Mouse (Mus musculus): ENCODE measurements at regions not wholly inside any gene's neighbourhood (a gene's known extent, or its start where the extent isn't known, plus 50 kb on each side); places are given as distances from the start of the nearest gene placed in this dataset.

- DNase-seq: no peak
These were observed 132.2 kb upstream of the Runx1 start for GRCm38 (mm10) chr16:92958146-92958545.

DNA sequence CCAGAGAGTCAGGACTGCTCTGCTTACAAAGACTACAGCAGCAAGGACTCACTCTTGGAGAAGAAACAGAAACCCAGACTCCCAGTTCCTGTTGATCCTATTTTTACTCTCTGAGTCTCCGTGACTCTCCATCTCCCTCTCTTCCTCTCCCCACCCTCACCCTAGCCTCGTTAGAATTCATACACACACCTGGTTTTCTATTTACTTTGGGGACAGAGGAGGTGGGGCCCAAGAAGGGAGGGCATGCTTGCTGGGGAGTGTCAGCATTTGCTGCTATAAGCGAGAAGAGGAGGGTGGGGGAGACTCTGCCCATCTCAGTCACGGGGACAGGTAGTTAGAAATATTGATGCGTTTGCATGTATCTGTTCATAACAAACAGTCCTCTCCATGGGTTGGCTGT is 129.6 kb upstream of the Runx1 start:
- DNase-seq: no peak

DNA sequence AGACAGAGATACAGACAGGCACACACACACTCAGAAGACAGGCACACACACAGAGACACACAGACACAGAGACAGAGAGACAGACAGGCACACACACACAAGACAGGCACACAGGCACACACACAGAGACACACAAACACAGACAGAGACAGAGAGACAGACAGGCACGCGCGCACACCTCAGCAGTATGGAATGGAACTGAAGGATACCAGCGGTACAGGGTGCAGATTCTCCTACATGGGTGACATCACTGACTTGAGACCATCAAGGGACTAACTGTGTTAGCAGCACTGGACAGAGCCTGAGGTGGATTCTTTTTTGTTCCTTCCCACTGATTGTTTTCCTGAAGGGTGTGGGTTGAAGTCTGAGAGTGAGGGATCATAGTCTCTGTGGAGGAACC is 129.1 kb upstream of the Runx1 start:
- no peak for DNase-seq

DNA sequence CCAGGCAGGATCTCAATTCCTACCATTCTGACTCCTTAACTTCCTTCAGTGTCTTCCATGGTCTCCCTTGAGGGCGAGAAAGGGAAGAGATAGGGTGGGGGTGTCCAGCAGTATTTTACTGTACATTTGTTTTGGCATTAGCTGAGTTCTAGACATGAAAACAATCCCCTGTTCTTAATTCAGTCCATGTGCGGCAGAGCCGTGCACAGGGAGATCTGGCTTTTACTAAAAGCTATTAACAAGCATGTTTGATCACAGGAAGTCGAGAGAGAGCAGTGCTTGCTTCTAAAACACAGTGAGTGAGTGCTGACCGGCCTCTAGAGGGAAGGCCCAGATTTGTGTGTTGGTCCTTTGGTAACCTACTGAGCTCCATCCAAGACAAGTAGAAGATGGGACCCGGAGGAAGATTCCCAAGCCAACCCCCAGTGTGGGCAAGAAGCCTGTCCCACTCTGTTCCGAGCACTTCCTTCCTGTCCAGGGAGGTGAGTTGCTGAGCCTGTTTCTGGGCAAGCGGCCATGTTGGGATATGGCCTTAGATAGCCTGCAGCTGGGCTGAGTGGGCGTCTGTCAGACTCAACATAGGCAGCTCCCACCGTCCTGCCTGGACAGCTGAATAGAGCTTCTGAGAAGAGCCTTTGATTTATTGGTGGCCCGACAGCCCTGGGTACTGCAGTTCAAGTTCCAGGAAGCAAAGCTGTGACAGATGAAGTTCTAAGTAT is 128.1 kb upstream of the Runx1 start:
- DNase-seq: peak; percentile 48

- no peak for DNase-seq
These were observed 126.6 kb upstream of the Runx1 start for GRCm38 (mm10) chr16:92952336-92953097.

- no peak for DNase-seq
These were observed 125.6 kb upstream of the Runx1 start for GRCm38 (mm10) chr16:92951516-92951915.

DNA sequence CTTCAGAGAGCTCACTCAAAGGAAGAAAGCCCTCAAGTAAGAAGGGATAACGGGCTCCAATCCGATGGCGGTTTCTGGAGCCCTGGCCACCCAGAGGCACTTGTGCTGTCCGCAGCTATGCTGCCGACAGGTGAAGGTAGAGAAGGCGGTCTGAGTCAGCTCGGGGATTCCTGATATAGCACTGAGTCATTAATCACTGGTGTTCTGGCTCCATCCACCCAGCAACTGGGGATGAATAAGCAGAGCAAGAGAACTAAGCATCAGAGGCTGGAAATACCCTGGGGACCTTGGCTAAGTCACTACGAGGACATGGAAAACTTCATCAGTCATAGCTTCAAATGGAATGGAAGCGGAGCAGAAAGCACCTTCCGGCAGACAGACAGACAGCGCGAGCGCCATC is 122.5 kb upstream of the Runx1 start:
- DNase-seq: no peak

GRCm38 (mm10) chr16:92946554-92946953 is 120.6 kb upstream of the Runx1 start:
- DNase-seq: no peak

DNA sequence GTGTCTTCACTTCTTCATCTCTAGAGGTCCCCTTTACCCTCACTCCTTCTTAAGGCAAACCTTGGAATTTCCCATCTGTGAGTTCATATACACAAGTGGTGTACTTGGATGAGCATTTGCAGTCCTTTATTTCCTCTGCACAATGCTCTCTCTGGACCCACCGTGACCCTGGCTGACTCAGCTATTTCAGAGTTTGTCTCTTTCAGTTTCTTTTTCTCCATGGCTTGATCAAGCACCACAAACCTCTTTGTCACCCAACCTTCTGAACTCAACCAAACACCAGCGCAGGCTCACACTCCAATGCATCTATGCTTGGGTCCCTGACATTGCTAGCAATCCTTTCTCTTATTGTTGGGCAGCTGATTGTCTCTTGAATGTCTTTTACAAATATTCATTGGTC is 118.0 kb upstream of the Runx1 start:
- no peak for DNase-seq

DNA sequence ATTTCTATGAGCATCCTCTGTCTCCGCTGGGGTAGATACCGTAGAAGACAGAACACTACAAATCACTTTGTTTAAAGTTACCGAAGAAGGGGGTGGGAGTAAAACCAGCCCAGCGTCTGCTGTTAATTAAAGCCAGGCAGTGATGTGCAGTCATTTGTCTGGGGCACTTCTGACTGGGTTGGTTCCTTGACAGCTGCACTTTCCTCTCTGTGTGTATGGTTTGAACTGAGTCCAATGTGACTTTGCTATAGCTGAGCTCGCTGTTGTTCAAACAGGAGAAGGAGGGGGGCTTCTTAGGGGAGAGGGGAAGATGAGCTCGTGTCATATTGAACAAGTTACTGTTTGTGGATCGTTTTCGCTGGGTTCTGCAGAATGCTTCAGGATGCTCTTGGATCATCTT is 113.7 kb upstream of the Runx1 start:
- DNase-seq: no peak

- no peak for DNase-seq
These were observed 110.0 kb upstream of the Runx1 start for GRCm38 (mm10) chr16:92935848-92936535.

DNA sequence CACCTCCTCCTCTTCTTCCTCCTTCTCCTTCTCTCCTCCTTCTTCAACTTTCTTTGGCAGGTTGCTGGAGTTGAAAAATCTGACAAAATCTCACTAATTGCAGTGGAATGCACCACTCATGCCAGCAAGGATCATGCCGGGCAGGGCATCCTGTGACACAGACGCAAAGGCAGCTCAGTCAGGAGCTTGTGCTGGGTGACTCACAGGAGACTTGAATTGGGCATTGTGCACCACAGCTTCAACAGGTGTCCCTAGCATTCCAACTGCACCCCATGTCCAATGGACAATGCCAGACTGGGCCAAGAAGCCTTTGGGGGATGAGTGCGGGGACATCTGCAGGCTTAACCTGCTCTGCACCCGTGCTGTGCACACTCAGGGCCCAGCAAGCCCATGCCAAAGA is 104.2 kb upstream of the Runx1 start:
- no peak for DNase-seq

DNA sequence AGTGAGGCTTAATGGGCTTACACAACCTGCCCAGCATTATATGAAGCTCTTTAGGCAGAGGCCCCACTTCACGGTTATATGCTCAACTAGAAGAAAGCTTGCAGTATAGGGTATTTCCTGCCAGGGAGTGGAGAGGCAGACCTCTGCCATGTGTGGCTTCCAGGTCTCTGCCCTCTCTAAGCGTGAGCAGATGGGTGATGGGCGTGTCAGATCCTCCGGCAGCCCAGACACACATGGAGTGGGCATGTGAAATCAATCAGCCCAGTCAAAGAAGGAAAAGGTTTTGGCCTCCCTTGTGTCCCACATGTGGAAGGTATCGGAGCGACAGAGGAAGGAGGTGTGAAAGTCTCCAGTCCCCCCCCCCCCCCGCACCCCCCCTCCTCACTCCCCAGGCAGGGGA is 102.3 kb upstream of the Runx1 start:
- no peak for DNase-seq

DNA sequence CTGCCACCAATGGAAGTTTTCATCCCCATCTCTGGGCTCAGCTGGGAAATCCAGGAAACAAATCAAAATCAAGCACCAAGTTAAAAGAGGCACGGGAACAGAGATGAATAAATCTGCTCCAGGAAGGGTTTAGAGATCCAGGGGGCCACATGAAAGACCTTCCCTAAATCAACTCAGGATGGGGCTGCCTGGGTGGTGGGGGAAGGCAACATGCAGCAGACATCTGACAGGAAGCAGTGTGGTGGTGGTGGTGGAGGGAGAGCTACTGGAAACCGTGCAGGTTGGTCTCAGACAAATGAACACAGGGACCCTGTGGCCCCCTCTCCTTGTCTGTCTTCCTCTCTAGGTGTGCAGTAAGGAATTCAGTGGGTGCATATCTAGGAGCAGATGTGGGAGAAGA is 101.7 kb upstream of the Runx1 start:
- no peak for DNase-seq

- DNase-seq: no peak
These were observed 100.9 kb upstream of the Runx1 start for GRCm38 (mm10) chr16:92926853-92927252.

GRCm38 (mm10) chr16:92920947-92921346 is 95.0 kb upstream of the Runx1 start:
- no peak for DNase-seq

- no peak for DNase-seq
These were observed 91.4 kb upstream of the Runx1 start for GRCm38 (mm10) chr16:92917356-92917755.

DNA sequence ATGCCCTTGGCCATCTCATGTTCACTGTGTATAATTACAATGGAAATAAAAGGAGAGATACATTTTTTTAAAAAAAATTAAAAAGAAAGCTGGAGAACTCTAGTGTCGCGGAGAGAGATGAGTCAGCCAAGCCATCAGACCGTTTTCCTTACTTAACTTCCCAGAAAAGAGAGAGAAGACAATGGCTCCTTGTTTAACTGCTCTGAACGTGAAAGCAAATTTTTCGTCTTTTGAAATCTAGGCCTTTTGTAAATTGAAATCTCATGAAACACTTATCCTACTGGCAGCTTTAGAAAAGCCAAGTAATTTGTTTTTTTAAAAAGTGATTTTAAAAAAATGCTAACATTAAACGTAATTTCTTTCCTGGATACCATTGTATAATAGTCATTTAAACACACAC is 89.7 kb upstream of the Runx1 start:
- no peak for DNase-seq

- DNase-seq: peak; percentile 48
These were observed 80.9 kb upstream of the Runx1 start for GRCm38 (mm10) chr16:92906873-92907272.

DNA sequence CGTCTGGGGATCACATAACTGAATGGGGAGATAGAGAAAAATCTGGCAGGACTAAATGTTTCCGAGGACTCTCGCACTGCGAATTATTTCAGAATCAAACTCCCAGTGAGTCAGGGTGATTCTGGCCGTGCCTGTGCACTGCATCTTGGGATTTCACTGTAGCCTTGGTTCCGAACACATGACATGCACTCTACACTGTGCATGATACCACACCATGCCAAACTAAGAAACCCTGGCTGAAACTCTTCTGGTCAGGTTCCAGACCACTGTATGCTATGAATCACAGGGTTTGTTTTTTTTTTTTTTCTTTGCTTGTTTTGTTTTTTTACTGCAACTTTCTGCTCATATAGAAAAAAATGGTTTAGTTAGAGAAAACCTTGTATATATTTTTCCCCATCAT is 79.7 kb upstream of the Runx1 start:
- DNase-seq: no peak

DNA sequence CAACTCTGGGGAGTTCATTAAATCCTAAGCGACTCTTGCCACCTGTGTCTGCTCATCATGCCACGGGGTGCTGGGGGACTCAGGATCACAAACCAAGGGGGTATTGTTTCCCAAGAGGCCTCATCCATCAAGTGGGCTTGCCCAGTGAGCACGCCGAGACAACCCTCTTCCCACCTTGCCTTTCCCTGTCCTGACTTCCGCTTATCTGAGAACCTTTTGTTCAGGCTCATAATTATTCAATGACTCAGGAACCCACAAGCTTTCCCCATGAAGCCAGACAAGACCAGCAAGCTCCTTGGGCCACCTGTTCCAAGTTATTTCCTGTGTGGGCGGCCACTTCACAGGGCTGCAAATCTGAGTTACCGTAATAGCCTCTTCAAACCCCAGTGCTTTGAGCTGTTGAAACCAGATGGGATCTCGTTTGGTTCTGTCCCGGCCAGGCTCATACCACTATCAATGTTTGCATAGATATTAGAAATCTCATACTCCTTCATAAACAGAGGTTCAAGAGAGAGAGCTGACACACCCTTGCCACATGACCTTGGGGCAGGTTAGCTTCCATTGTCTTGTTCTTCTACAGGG is 78.0 kb upstream of the Runx1 start:
- peak; percentile 11 for DNase-seq

DNA sequence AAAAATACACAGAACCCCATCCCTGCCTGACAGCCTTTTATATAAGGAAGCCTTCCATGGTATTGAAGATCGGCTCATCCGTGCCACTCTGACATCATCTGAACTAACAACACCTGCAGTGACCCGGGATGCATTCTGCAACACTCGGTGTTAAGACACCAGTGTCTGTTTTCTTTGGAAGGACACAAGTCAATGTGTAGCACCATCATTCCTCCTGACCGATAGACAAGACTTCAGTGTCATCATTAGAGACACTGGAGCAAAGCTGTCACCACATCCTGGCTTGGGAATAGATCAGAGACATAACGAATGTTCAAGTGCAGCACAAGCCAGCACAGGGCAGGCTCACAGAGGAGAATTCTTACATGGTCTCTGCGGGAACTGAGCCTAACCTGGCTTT is 77.5 kb upstream of the Runx1 start:
- no peak for DNase-seq

DNA sequence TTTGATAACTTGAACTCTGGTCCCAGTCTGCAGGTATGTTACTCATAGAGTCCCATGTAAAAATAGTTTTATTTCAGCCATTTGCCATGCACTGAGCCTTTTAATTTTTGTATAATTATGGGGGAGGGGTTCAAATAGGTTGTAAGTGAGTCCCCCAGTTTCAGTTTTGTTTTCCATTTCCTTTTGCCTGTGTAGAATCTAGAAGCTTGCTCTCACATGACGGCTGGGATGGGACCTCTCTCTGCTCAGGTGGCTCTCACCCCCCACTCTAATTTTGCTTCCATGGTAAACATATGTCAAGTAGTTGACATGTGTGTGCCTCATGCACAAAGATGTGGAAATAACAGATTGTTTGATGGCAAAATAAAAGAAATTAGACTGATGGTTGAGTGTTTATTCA is 73.8 kb upstream of the Runx1 start:
- no peak for DNase-seq

GRCm38 (mm10) chr16:92891741-92892140 is 65.8 kb upstream of the Runx1 start:
- DNase-seq: no peak

Measured in kidney, adult 9 months (tissue).